Mouse (Mus musculus) retina, embryonic 14.5 days (tissue): ENCODE measurements around the gene Tmem251.

ENCODE experiments used
- DNase-seq: peaks from one replicate; pipeline ENCODE4 v3.0.0-alpha.2; 2015; ENCODE audit warnings: low spot score

Gene Tmem251

DNA sequence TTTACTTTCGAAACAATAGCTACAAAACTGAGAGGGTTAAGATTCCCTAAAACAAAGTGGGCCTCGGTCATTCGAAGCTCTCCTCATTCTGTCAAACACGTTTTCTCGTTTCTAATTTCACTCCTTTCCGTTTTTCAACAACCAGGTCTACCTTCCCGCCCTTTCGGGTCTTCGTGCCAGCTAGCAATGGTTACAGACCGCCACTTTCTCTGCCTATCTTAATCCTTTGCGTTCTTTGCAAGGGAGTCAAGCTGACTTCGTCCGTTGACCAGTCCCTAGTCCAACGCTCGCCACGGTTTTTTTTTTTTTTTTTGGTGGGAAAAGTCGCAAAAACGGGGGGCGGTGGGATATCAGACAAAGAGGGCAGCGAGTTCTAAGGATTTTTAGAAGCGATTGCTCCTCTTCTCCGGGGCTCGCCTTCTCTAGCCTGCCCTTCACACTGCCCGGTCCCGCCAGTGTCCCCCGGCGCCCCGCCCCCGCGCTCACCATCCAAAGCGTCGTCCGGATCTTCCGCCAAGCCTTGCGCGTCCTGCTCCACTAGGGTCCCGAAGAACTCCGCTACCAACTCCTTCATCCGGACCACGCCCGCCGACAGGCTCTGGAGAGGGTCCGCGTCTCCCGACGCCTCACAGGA, 13.6 kb downstream of the Tmem251 start:
- DNase-seq: no peak

- peak; percentile 97 for DNase-seq
Measured at GRCm38 (mm10) chr12:102757689-102758402, 14.3 kb downstream of the Tmem251 start, which contains the start of the genes Gm28051, Gon7 and Ubr7. Gene Gm28051 (minus strand): TSS chr12:102757765. Gene Gon7 (minus strand): TSS chr12:102757803. Gene Ubr7 (plus strand): TSS chr12:102757967.

- no peak for DNase-seq
Measured at GRCm38 (mm10) chr12:102758403-102758756, 14.8 kb downstream of the Tmem251 start, which contains the start of gene Gm20604. Gene Gm20604 (minus strand): TSS chr12:102758672.

DNA sequence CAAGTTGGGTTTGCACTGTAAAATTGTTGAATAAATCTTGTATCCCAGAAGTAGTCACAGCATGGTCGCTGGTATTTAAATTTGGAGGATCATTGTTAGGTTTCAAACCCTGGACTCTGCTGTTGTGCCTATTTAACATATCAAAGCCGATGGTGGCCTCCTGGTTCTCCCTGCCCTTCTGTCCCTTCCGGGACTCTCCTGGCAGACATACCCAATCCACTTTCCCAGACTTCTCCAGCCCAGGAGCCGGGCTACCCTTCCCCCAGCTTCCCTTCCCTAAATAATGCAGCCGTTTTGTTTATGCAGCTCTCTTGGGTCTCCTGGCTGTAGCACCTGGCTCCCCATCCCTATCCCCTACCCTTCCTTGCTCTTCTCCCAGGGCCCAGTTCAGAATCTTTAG, 15.4 kb downstream of the Tmem251 start:
- no peak for DNase-seq

DNA sequence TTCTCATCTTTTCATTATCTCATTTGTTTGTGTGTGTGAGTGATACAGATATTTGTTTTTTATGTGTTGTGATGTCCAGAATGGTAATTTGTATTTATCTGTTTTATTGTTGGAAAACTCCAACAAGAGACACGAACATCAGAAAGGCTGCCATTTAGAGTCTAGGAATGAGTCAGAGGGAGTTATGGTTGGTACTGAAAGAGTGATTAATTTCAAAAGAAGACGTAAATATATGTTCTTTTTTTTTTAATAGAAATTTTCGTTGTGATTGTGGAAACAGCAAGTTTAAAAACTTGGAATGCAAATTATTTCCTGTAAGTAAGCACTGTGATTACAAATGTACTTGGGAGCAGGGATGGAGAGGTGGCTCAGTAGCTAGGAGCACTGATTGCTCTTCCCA, 18.1 kb downstream of the Tmem251 start:
- no peak for DNase-seq

DNA sequence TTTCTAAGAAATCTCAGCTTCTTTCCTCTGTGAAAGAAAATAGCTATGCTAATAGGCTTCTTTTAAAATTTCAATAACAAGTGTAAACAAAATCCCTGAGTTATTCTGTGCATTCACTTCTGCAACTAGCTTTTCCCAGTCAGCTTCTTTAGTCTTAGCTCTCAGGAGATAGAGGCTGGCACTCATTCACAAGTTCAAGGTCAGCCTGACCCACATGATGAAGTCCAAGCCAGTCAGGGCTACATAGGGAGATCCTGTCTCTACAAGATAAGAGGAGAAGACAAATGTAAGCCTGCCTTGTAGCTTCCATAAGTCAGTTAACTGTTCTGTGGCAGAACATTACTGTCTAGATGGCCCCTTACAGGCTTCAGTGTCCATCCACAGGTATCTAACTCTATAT, 20.1 kb downstream of the Tmem251 start:
- no peak for DNase-seq

- peak; percentile 9 for DNase-seq
Measured at GRCm38 (mm10) chr12:102769000-102769399, 25.4 kb downstream of the Tmem251 start.

DNA sequence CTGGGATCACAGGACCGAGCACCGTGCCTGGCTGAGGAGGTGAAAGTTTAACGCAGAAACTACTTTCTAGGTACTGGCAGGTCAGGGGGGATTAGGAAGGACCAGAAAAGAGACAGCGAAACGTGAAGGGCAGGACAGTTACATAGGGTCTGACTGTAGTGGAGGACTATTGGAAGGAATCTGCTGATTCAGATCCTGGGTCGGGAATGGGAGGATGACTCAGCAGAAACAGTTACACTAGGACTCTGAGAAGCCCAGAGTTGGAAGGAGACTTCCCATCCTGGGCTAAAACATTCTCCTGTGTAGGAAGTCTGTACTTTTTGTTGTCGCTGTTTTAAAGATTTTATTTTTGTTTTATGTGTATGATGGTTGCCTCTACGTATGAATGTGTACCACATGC, 28.0 kb downstream of the Tmem251 start:
- DNase-seq: no peak

DNA sequence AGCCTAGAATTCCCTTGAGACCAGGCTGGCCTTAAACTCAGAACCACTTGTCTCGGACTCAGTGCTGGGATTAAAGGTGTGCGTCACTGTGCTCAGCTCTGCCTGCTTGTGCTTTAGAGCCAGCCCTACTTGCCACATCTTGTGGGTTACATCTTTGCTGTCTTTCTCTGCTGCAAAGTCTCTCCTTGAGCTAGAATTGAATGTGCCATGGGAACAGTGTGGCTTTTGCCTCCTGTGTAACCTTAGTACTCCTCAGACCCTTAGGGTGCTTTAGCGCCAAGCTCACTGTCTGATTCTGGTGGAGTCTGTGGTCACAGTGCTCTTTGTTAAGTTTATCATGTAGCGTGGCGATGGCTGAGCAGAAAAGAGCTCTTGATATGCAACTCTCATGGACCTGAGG, 29.1 kb downstream of the Tmem251 start:
- no peak for DNase-seq

- DNase-seq: no peak
Measured at GRCm38 (mm10) chr12:102776035-102776434, 32.5 kb downstream of the Tmem251 start.

GRCm38 (mm10) chr12:102778151-102778550, 34.6 kb downstream of the Tmem251 start:
- DNase-seq: no peak

GRCm38 (mm10) chr12:102779452-102779851, 35.9 kb downstream of the Tmem251 start:
- DNase-seq: peak; percentile 18

- DNase-seq: no peak
Measured at GRCm38 (mm10) chr12:102782841-102783240, 39.3 kb downstream of the Tmem251 start.

- no peak for DNase-seq
Measured at GRCm38 (mm10) chr12:102784899-102785592, 41.5 kb downstream of the Tmem251 start.

GRCm38 (mm10) chr12:102785593-102785985, 42.0 kb downstream of the Tmem251 start:
- DNase-seq: no peak

- no peak for DNase-seq
Measured at GRCm38 (mm10) chr12:102787927-102788326, 44.4 kb downstream of the Tmem251 start.
